7 mouse cellular contexts compared by ENCODE assay signal in genomic region chr11:23633879-23634215, GRCm38 (mm10). TPM values are rescaled to one million over a fixed set of nuclear protein-coding genes. Genes with fewer than 3 reads are reported as not detected.
DNase-seq lines count a peak whose midpoint lies in the region; ATAC-seq and TF ChIP-seq lines count a peak whose summit lies in the region.

No protein-coding gene starts in this region.

- TF ChIP-seq POLR2A in olfactory bulb, adult 2 months (IDR thresholded peaks at IDR 0.05; ENCODE audit: insufficient read depth, low read depth, low read length), result no peak

- no peak for DNase-seq in lung, embryonic 14.5 days
- no peak for DNase-seq in lung, adult 18-20 months
- DNase-seq in limb, embryonic 10.5 days (ENCODE audit: low spot score), result no peak
- DNase-seq in gastrocnemius, postnatal 14 days, result no peak
- DNase-seq in cerebellum, postnatal 4 days (ENCODE audit: low spot score in 2 of 2), result no peak

- H3K27ac ChIP-seq in lung, embryonic 14.5 days (ENCODE audit: low read depth), result no peak overlapping the region
- no peak overlapping the region for H3K27ac ChIP-seq in limb, embryonic 10.5 days
- H3K27ac ChIP-seq in olfactory bulb, adult 2 months (ENCODE audit: insufficient read depth, low read depth, low read length), result no peak overlapping the region

- no peaks in the 10 kb centered on the region for H3K9me3 ChIP-seq in lung, embryonic 14.5 days (ENCODE audit: low read depth, low read length)
- H3K9me3 ChIP-seq in erythroblast, embryonic 14.5 days (ENCODE audit: control insufficient read depth, low read length), result no peaks in the 10 kb centered on the region
- H3K9me3 ChIP-seq in limb, embryonic 10.5 days (replicated peaks), result no peaks in the 10 kb centered on the region

- TF ChIP-seq CTCF in lung, embryonic 14.5 days (IDR thresholded peaks at IDR 0.05; ENCODE audit: low read depth), result no peak
- TF ChIP-seq CTCF in olfactory bulb, adult 2 months (IDR thresholded peaks at IDR 0.05; ENCODE audit: insufficient read depth, low read depth, low read length), result no peak

- peak overlapping the region; percentile 82 for H3K4me2 ChIP-seq in lung, embryonic 14.5 days

- 6% methylated on average over 7 of the region's 7 CpGs for WGBS in lung, embryonic 14.5 days
- WGBS in limb, embryonic 10.5 days, result 16% methylated on average over 7 of the region's 7 CpGs
- 1% methylated on average over 7 of the region's 7 CpGs for WGBS in olfactory bulb, adult 2 months

- no peak overlapping the region for H3K9ac ChIP-seq in lung, embryonic 14.5 days

- 0 out of 2 replicates have a peak, but pooled peaks cover 4% of the 10 kb centered on the region for H3K36me3 ChIP-seq in lung, embryonic 14.5 days (ENCODE audit: insufficient read depth)
- no peaks in the 10 kb centered on the region for H3K36me3 ChIP-seq in erythroblast, embryonic 14.5 days (ENCODE audit: control insufficient read depth)
- peaks cover 17% of the 10 kb centered on the region for H3K36me3 ChIP-seq in limb, embryonic 10.5 days

- peak; percentile 30 for ATAC-seq in lung, embryonic 14.5 days (ENCODE audit: insufficient read depth)

- peak overlapping the region; percentile 80 for H3K4me3 ChIP-seq in lung, embryonic 14.5 days (ENCODE audit: low read depth, low read length)
- peak overlapping the region; percentile 91 for H3K4me3 ChIP-seq in erythroblast, embryonic 14.5 days (replicated peaks)
- H3K4me3 ChIP-seq in limb, embryonic 10.5 days, result peak overlapping the region; percentile 94
- H3K4me3 ChIP-seq in olfactory bulb, adult 2 months (ENCODE audit: insufficient read depth, low read depth, low read length), result peak overlapping the region; percentile 92

- no peaks in the 10 kb centered on the region for H3K27me3 ChIP-seq in lung, embryonic 14.5 days (ENCODE audit: insufficient read depth, low read length)
- no peaks in the 10 kb centered on the region for H3K27me3 ChIP-seq in erythroblast, embryonic 14.5 days (ENCODE audit: control insufficient read depth)
- H3K27me3 ChIP-seq in limb, embryonic 10.5 days (ENCODE audit: low read depth, poor library complexity, severe bottlenecking), result no peaks in the 10 kb centered on the region

- H3K4me1 ChIP-seq in lung, embryonic 14.5 days (ENCODE audit: insufficient read depth), result no peaks in the 10 kb centered on the region
- H3K4me1 ChIP-seq in erythroblast, embryonic 14.5 days (ENCODE audit: control insufficient read depth), result peaks cover 20% of the 10 kb centered on the region
- peaks cover 7% of the 10 kb centered on the region for H3K4me1 ChIP-seq in limb, embryonic 10.5 days
- no peaks in the 10 kb centered on the region for H3K4me1 ChIP-seq in olfactory bulb, adult 2 months (ENCODE audit: control insufficient read depth, insufficient read depth, low read length)

- intact Hi-C loops in gastrocnemius, postnatal 14 days (cut with DNase I; ENCODE audit: low total_unique reads), result no loop called here

RNA-seq across cellular contexts. Expression of gene 0610010F05Rik, which starts 0.4 kb away (rescaled TPM):
- 21.5 and 21.6 TPM in 2 replicates for polyA plus RNA-seq in lung, embryonic 14.5 days (2014; fragmentation: Nextera tagmentation; extraction: Ambion mirVana)
- polyA plus RNA-seq in erythroblast, embryonic 14.5 days (2012), result 0.05 and 0.06 TPM in 2 replicates
- polyA plus RNA-seq in limb, embryonic 10.5 days (2016; fragmentation: Nextera tagmentation; extraction: Ambion mirVana), result 29.8 and 32.7 TPM in 2 replicates
- not detected in 2 replicates for polyA plus RNA-seq in olfactory bulb, adult 2 months (2012; ENCODE audit: insufficient read depth, insufficient read length, low replicate concordance, missing spikeins)
- 1 to 10 TPM; 7.8 to 9.2 TPM for total RNA-seq in gastrocnemius, postnatal 14 days (2021)

RNA-seq across cellular contexts. Expression of gene Pus10, which starts 31.6 kb away (rescaled TPM):
- 20.2 and 24.9 TPM in 2 replicates for polyA plus RNA-seq in lung, embryonic 14.5 days (2014; fragmentation: Nextera tagmentation; extraction: Ambion mirVana)
- 0.07 and 0.21 TPM in 2 replicates for polyA plus RNA-seq in erythroblast, embryonic 14.5 days (2012)
- polyA plus RNA-seq in limb, embryonic 10.5 days (2016; fragmentation: Nextera tagmentation; extraction: Ambion mirVana), result 28.9 and 30.3 TPM in 2 replicates
- polyA plus RNA-seq in olfactory bulb, adult 2 months (2012; ENCODE audit: insufficient read depth, insufficient read length, low replicate concordance, missing spikeins), result not detected in 2 replicates
- total RNA-seq in gastrocnemius, postnatal 14 days (2021), result 10 to 100 TPM in 1 of 2 experiments, 1 to 10 TPM in 1; 9.9 to 12.4 TPM

RNA-seq across cellular contexts. Expression of gene Pex13, which starts 31.9 kb away (rescaled TPM):
- 25.7 and 30.4 TPM in 2 replicates for polyA plus RNA-seq in lung, embryonic 14.5 days (2014; fragmentation: Nextera tagmentation; extraction: Ambion mirVana)
- 0.09 and 0.11 TPM in 2 replicates for polyA plus RNA-seq in erythroblast, embryonic 14.5 days (2012)
- polyA plus RNA-seq in limb, embryonic 10.5 days (2016; fragmentation: Nextera tagmentation; extraction: Ambion mirVana), result 36.6 and 37.6 TPM in 2 replicates
- not detected in 2 replicates for polyA plus RNA-seq in olfactory bulb, adult 2 months (2012; ENCODE audit: insufficient read depth, insufficient read length, low replicate concordance, missing spikeins)
- 10 to 100 TPM; 12.7 to 16.5 TPM for total RNA-seq in gastrocnemius, postnatal 14 days (2021)

Comparison
In these comparisons a context has a peak if more than half of its experiments do, and no peak if none do; other contexts are left out.
1. RNA of gene Pus10, which starts 31.6 kb away (polyA plus RNA-seq): 28.9 to 30.3 TPM in limb, embryonic 10.5 days and 20.2 to 24.9 TPM in lung, embryonic 14.5 days; 0.07 to 0.21 TPM in erythroblast, embryonic 14.5 days and not detected in olfactory bulb, adult 2 months; every median in the first group is over 10 times any median in the second.
2. RNA of gene Pex13, which starts 31.9 kb away (polyA plus RNA-seq): 36.6 to 37.6 TPM in limb, embryonic 10.5 days and 25.7 to 30.4 TPM in lung, embryonic 14.5 days; 0.09 to 0.11 TPM in erythroblast, embryonic 14.5 days and not detected in olfactory bulb, adult 2 months; every median in the first group is over 10 times any median in the second.
3. Peak in every context shown above with its lines, with median percentiles within 50 percentile points of each other: H3K4me3 ChIP-seq.